Mouse (Mus musculus): Measurements from ENCODE around the gene Sytl3.

Sytl3 gene

GRCm38 (mm10) chr17:6778332-6778683 lies 119.4 kb downstream of the Sytl3 start:
- DNase-seq (ENCODE audit: low read depth, low spot score) = no peak

- DNase-seq (ENCODE audit: low read depth, low spot score) = no peak
Observed at GRCm38 (mm10) chr17:6778771-6779509, 120.0 kb downstream of the Sytl3 start.

- DNase-seq (ENCODE audit: low read depth, low spot score) = no peak
Observed at GRCm38 (mm10) chr17:6779632-6780031, 120.7 kb downstream of the Sytl3 start.

- no peak for DNase-seq (ENCODE audit: low read depth, low spot score)
Observed at GRCm38 (mm10) chr17:6780521-6781115, 121.7 kb downstream of the Sytl3 start.

- DNase-seq (ENCODE audit: low read depth, low spot score) = no peak
Observed at GRCm38 (mm10) chr17:6781273-6781672, 122.4 kb downstream of the Sytl3 start.

GRCm38 (mm10) chr17:6782033-6782526 lies 123.2 kb downstream of the Sytl3 start:
- no peak for DNase-seq (ENCODE audit: low read depth, low spot score)

GRCm38 (mm10) chr17:6782611-6783005 lies 123.7 kb downstream of the Sytl3 start, which contains the start of gene Ezr:
TSS of gene Ezr (minus strand) at chr17:6782784.
- DNase-seq (ENCODE audit: low read depth, low spot score) = peak; percentile 82

GRCm38 (mm10) chr17:6783006-6783661 lies 124.2 kb downstream of the Sytl3 start:
- DNase-seq (ENCODE audit: low read depth, low spot score) = no peak

- no peak for DNase-seq (ENCODE audit: low read depth, low spot score)
Observed at GRCm38 (mm10) chr17:6783756-6784357, 125.0 kb downstream of the Sytl3 start.

- DNase-seq (ENCODE audit: low read depth, low spot score) = no peak
Observed at GRCm38 (mm10) chr17:6787241-6787640, 128.3 kb downstream of the Sytl3 start.

Measured in WW6 (cell line).